Mouse (Mus musculus): ENCODE measurements around the gene Il22ra1. TPM values are rescaled to one million over a fixed set of nuclear protein-coding genes. Genes with fewer than 3 reads are reported as not detected.

Gene Il22ra1
- polyA plus RNA-seq, 1 experiment from 2014 or later: 0.50 TPM

GRCm38 (mm10) chr4:135770611-135771305, 42.8 kb downstream of the Il22ra1 start:
- H3K9ac ChIP-seq (ENCODE audit: low read depth, low read length): no peak overlapping the region
- no peaks in the 10 kb centered on the region for H3K36me3 ChIP-seq (ENCODE audit: control insufficient read depth, insufficient read depth)
- no peak for ATAC-seq (ENCODE audit: low read depth)
- H3K4me3 ChIP-seq (ENCODE audit: low read depth, low read length): no peak overlapping the region
- H3K27me3 ChIP-seq (ENCODE audit: control insufficient read depth, insufficient read depth, low read depth, low read length): no peaks in the 10 kb centered on the region
- H3K4me1 ChIP-seq (ENCODE audit: control insufficient read depth, low read depth, low read length): no peaks in the 10 kb centered on the region
- H3K4me2 ChIP-seq (ENCODE audit: low read depth, low read length): no peak overlapping the region
- H3K9me3 ChIP-seq (replicated peaks; ENCODE audit: control insufficient read depth, low read length): no peaks in the 10 kb centered on the region
- no peak overlapping the region for H3K27ac ChIP-seq (ENCODE audit: low read length)
- 67% methylated on average over 18 of the region's 18 CpGs for WGBS (ENCODE audit: insufficient replicate concordance)

GRCm38 (mm10) chr4:135771592-135771991, 43.6 kb downstream of the Il22ra1 start:
- Histone ChIP-seq H3K9ac (ENCODE audit: low read depth, low read length) (no peak overlapping the region), H3K36me3 (ENCODE audit: control insufficient read depth, insufficient read depth) (no peaks in the 10 kb centered on the region)
- WGBS (ENCODE audit: insufficient replicate concordance): 64% methylated on average over 6 of the region's 6 CpGs

GRCm38 (mm10) chr4:135772671-135773070, 44.7 kb downstream of the Il22ra1 start:
- no peak overlapping the region for H3K9ac ChIP-seq (ENCODE audit: low read depth, low read length)
- 63% methylated on average over 4 of the region's 4 CpGs for WGBS (ENCODE audit: insufficient replicate concordance)
- H3K9me3 ChIP-seq (replicated peaks; ENCODE audit: control insufficient read depth, low read length): no peaks in the 10 kb centered on the region
- H3K4me1 ChIP-seq (ENCODE audit: control insufficient read depth, low read depth, low read length): no peaks in the 10 kb centered on the region
- H3K36me3 ChIP-seq (ENCODE audit: control insufficient read depth, insufficient read depth): no peaks in the 10 kb centered on the region
- no peak overlapping the region for H3K4me2 ChIP-seq (ENCODE audit: low read depth, low read length)
- no peak overlapping the region for H3K4me3 ChIP-seq (ENCODE audit: low read depth, low read length)
- H3K27ac ChIP-seq (ENCODE audit: low read length): no peak overlapping the region
- no peak for ATAC-seq (ENCODE audit: low read depth)
- no peaks in the 10 kb centered on the region for H3K27me3 ChIP-seq (ENCODE audit: control insufficient read depth, insufficient read depth, low read depth, low read length)

More at GRCm38 (mm10) chr4:135771592-135771991, 43.6 kb downstream of the Il22ra1 start:
- ATAC-seq (ENCODE audit: low read depth): no peak
- no peaks in the 10 kb centered on the region for H3K27me3 ChIP-seq (ENCODE audit: control insufficient read depth, insufficient read depth, low read depth, low read length)
- H3K9me3 ChIP-seq (replicated peaks; ENCODE audit: control insufficient read depth, low read length): no peaks in the 10 kb centered on the region
- H3K27ac ChIP-seq (ENCODE audit: low read length): no peak overlapping the region
- no peak overlapping the region for H3K4me3 ChIP-seq (ENCODE audit: low read depth, low read length)
- H3K4me1 ChIP-seq (ENCODE audit: control insufficient read depth, low read depth, low read length): no peaks in the 10 kb centered on the region
- no peak overlapping the region for H3K4me2 ChIP-seq (ENCODE audit: low read depth, low read length)

GRCm38 (mm10) chr4:135774496-135774895, 46.5 kb downstream of the Il22ra1 start:
- Histone ChIP-seq H3K36me3 (ENCODE audit: control insufficient read depth, insufficient read depth) (no peaks in the 10 kb centered on the region), H3K9me3 (replicated peaks; ENCODE audit: control insufficient read depth, low read length) (no peaks in the 10 kb centered on the region), H3K4me3 (ENCODE audit: low read depth, low read length) (no peak overlapping the region), H3K27ac (ENCODE audit: low read length) (no peak overlapping the region), H3K27me3 (ENCODE audit: control insufficient read depth, insufficient read depth, low read depth, low read length) (no peaks in the 10 kb centered on the region), H3K9ac (ENCODE audit: low read depth, low read length) (no peak overlapping the region), H3K4me1 (ENCODE audit: control insufficient read depth, low read depth, low read length) (no peaks in the 10 kb centered on the region), H3K4me2 (ENCODE audit: low read depth, low read length) (no peak overlapping the region)
- ATAC-seq (ENCODE audit: low read depth): no peak
- 56% methylated on average over 8 of the region's 8 CpGs for WGBS (ENCODE audit: insufficient replicate concordance)

GRCm38 (mm10) chr4:135776850-135777249, 48.9 kb downstream of the Il22ra1 start:
- ATAC-seq (ENCODE audit: low read depth): no peak
- Histone ChIP-seq H3K4me3 (ENCODE audit: low read depth, low read length) (no peak overlapping the region), H3K4me1 (ENCODE audit: control insufficient read depth, low read depth, low read length) (no peaks in the 10 kb centered on the region), H3K27me3 (ENCODE audit: control insufficient read depth, insufficient read depth, low read depth, low read length) (no peaks in the 10 kb centered on the region), H3K27ac (ENCODE audit: low read length) (no peak overlapping the region), H3K9ac (ENCODE audit: low read depth, low read length) (no peak overlapping the region), H3K36me3 (ENCODE audit: control insufficient read depth, insufficient read depth) (no peaks in the 10 kb centered on the region), H3K4me2 (ENCODE audit: low read depth, low read length) (no peak overlapping the region), H3K9me3 (replicated peaks; ENCODE audit: control insufficient read depth, low read length) (no peaks in the 10 kb centered on the region)
- WGBS (ENCODE audit: insufficient replicate concordance): 57% methylated on average over 4 of the region's 4 CpGs

- H3K4me2 ChIP-seq (ENCODE audit: low read depth, low read length): no peak overlapping the region
- no peaks in the 10 kb centered on the region for H3K27me3 ChIP-seq (ENCODE audit: control insufficient read depth, insufficient read depth, low read depth, low read length)
- WGBS (ENCODE audit: insufficient replicate concordance): 52% methylated on average over 9 of the region's 9 CpGs
- no peaks in the 10 kb centered on the region for H3K4me1 ChIP-seq (ENCODE audit: control insufficient read depth, low read depth, low read length)
- H3K36me3 ChIP-seq (ENCODE audit: control insufficient read depth, insufficient read depth): no peaks in the 10 kb centered on the region
- no peaks in the 10 kb centered on the region for H3K9me3 ChIP-seq (replicated peaks; ENCODE audit: control insufficient read depth, low read length)
- no peak overlapping the region for H3K27ac ChIP-seq (ENCODE audit: low read length)
- no peak overlapping the region for H3K4me3 ChIP-seq (ENCODE audit: low read depth, low read length)
- no peak for ATAC-seq (ENCODE audit: low read depth)
- H3K9ac ChIP-seq (ENCODE audit: low read depth, low read length): no peak overlapping the region
Measured at GRCm38 (mm10) chr4:135779661-135780060, 51.7 kb downstream of the Il22ra1 start.

GRCm38 (mm10) chr4:135780255-135780654, 52.3 kb downstream of the Il22ra1 start:
- Histone ChIP-seq H3K4me3 (ENCODE audit: low read depth, low read length) (no peak overlapping the region), H3K4me1 (ENCODE audit: control insufficient read depth, low read depth, low read length) (no peaks in the 10 kb centered on the region), H3K27me3 (ENCODE audit: control insufficient read depth, insufficient read depth, low read depth, low read length) (no peaks in the 10 kb centered on the region), H3K9me3 (replicated peaks; ENCODE audit: control insufficient read depth, low read length) (no peaks in the 10 kb centered on the region), H3K27ac (ENCODE audit: low read length) (no peak overlapping the region), H3K36me3 (ENCODE audit: control insufficient read depth, insufficient read depth) (no peaks in the 10 kb centered on the region), H3K4me2 (ENCODE audit: low read depth, low read length) (no peak overlapping the region), H3K9ac (ENCODE audit: low read depth, low read length) (no peak overlapping the region)
- WGBS (ENCODE audit: insufficient replicate concordance): 53% methylated on average over 3 of the region's 3 CpGs
- ATAC-seq (ENCODE audit: low read depth): no peak

GRCm38 (mm10) chr4:135781304-135781703, 53.3 kb downstream of the Il22ra1 start:
- H3K4me3 ChIP-seq (ENCODE audit: low read depth, low read length): no peak overlapping the region
- WGBS (ENCODE audit: insufficient replicate concordance): 67% methylated on average over 5 of the region's 5 CpGs
- H3K9me3 ChIP-seq (replicated peaks; ENCODE audit: control insufficient read depth, low read length): no peaks in the 10 kb centered on the region

GRCm38 (mm10) chr4:135786581-135786980, 58.6 kb downstream of the Il22ra1 start:
- Histone ChIP-seq H3K4me1 (ENCODE audit: control insufficient read depth, low read depth, low read length) (no peaks in the 10 kb centered on the region), H3K4me3 (ENCODE audit: low read depth, low read length) (no peak overlapping the region), H3K9me3 (replicated peaks; ENCODE audit: control insufficient read depth, low read length) (no peaks in the 10 kb centered on the region), H3K27ac (ENCODE audit: low read length) (no peak overlapping the region), H3K9ac (ENCODE audit: low read depth, low read length) (no peak overlapping the region), H3K27me3 (ENCODE audit: control insufficient read depth, insufficient read depth, low read depth, low read length) (no peaks in the 10 kb centered on the region), H3K36me3 (ENCODE audit: control insufficient read depth, insufficient read depth) (no peaks in the 10 kb centered on the region), H3K4me2 (ENCODE audit: low read depth, low read length) (no peak overlapping the region)
- WGBS (ENCODE audit: insufficient replicate concordance): 67% methylated on average over 5 of the region's 5 CpGs
- no peak for ATAC-seq (ENCODE audit: low read depth)

More at GRCm38 (mm10) chr4:135781304-135781703, 53.3 kb downstream of the Il22ra1 start:
- Histone ChIP-seq H3K9ac (ENCODE audit: low read depth, low read length) (no peak overlapping the region), H3K4me1 (ENCODE audit: control insufficient read depth, low read depth, low read length) (no peaks in the 10 kb centered on the region), H3K4me2 (ENCODE audit: low read depth, low read length) (no peak overlapping the region), H3K27ac (ENCODE audit: low read length) (no peak overlapping the region), H3K36me3 (ENCODE audit: control insufficient read depth, insufficient read depth) (no peaks in the 10 kb centered on the region), H3K27me3 (ENCODE audit: control insufficient read depth, insufficient read depth, low read depth, low read length) (no peaks in the 10 kb centered on the region)
- ATAC-seq (ENCODE audit: low read depth): no peak

All from liver, embryonic 16.5 days (tissue).